Mouse (Mus musculus) liver, embryonic 15.5 days (tissue): Measurements from ENCODE around the gene Ano8. TPM values are rescaled to one million over a fixed set of nuclear protein-coding genes. Genes with fewer than 3 reads are reported as not detected.
"Not testable (repeated sequence)": the region's sequence is repeated elsewhere in the genome, so short reads cannot be mapped to it uniquely, and the experiment has no call there.

ENCODE experiments used
- ATAC-seq: fragments of 200-750 bp; cut with Nextera tagmentation; 2 replicates; pipeline ENCODE4 v1.8.0; 2017; ENCODE audit warnings: moderate number of reproducible peaks, mild to moderate bottlenecking, moderate library complexity; ENCODE audit not compliant: insufficient read depth
- H3K27ac ChIP-seq: fragments of 300-500 bp; sonication (generic); replicated peaks from 2 replicates; pipeline ENCODE4 v1.5.1; 2015; ENCODE audit warnings: mild to moderate bottlenecking, inconsistent platforms
- H3K27me3 ChIP-seq: fragments of 300-500 bp; sonication (generic); 2 replicates; pipeline ENCODE4 v1.6.1; 2015; ENCODE audit warnings: mild to moderate bottlenecking, inconsistent platforms
- H3K36me3 ChIP-seq: fragments of 300-500 bp; sonication (generic); replicated peaks from 2 replicates; pipeline ENCODE4 v1.6.1; 2015; ENCODE audit warnings: moderate library complexity, mild to moderate bottlenecking, inconsistent platforms
- H3K4me1 ChIP-seq: fragments of 300-500 bp; sonication (generic); replicated peaks from 2 replicates; pipeline ENCODE4 v1.6.1; 2015; ENCODE audit warnings: inconsistent platforms
- H3K4me2 ChIP-seq: fragments of 300-500 bp; sonication (generic); 2 replicates; pipeline ENCODE4 v1.6.1; 2015; ENCODE audit warnings: moderate library complexity, mild to moderate bottlenecking, inconsistent platforms
- H3K4me3 ChIP-seq: fragments of 300-500 bp; sonication (generic); replicated peaks from 2 replicates; pipeline ENCODE4 v1.5.1; 2015; ENCODE audit warnings: mild to moderate bottlenecking, inconsistent platforms
- H3K9ac ChIP-seq: fragments of 300-500 bp; sonication (generic); 2 replicates; pipeline ENCODE4 v1.6.1; 2015; ENCODE audit warnings: moderate library complexity, mild to moderate bottlenecking, inconsistent platforms
- H3K9me3 ChIP-seq: fragments of 300-500 bp; sonication (generic); replicated peaks from 2 replicates; pipeline ENCODE4 v1.6.1; 2016; ENCODE audit warnings: inconsistent platforms
- WGBS: fragments of 180-500 bp; shearing (Covaris S2); methylation state at CpG from one replicate; pipeline ENCODE4 v1.1.7; 2015; ENCODE audit warnings: mixed read lengths; ENCODE audit not compliant: insufficient replicate concordance; 5-methylcytosine and 5-hydroxymethylcytosine counted together
- polyA plus RNA-seq: library from polyadenylated mRNA; unstranded; fragments of >200 nt; fragmentation: Nextera tagmentation; extraction: Ambion mirVana; gene quantifications from 2 replicates; pipeline ENCODE4 v1.2.1, GENCODE M21; 2015

Gene Ano8
- polyA plus RNA-seq, 1 experiment from 2014 or later = 0.15 TPM

DNA sequence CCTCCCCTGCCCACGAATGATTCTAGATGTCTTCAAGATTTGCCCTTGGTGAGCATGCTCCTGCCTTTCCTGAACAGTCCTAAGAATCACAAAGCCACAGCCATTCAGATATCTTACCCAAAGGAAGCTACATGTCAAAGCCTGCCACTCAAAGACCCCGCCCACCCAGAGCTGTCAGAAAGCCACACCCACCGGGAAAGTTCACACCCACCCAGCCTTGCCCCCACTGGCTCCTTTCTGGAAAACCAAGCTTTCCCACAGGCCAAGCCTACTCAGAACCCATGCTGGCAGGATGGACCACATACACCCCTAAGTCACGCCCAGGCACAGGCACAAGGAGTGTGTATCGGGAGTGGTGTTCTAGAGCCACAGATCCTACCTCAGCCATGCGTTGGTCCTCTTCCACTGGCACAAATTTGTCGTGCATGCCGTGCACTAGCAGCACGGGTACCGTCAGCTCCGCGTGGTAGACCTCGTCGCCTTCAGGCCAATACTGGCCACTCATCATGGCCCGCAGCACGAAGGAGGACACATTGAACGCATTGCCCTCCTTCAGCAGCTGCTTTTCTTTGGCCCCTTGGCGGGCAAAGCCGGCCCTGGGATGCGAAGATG is 28.0 kb downstream of the Ano8 start:
- Histone ChIP-seq H3K36me3 (peaks cover 8% of the 10 kb centered on the region; the same call in 1 of the 2 replicates), H3K4me2 (no peak overlapping the region), H3K4me3 (no peak overlapping the region), H3K4me1 (peaks cover 15% of the 10 kb centered on the region), H3K27ac (no peak overlapping the region), H3K9ac (no peak overlapping the region), H3K27me3 (peaks cover 6% of the 10 kb centered on the region; the same call in 1 of the 2 replicates), H3K9me3 (no peaks in the 10 kb centered on the region)
- WGBS = 76% methylated on average over 20 of the region's 20 CpGs
- no peak for ATAC-seq

GRCm38 (mm10) chr8:71456906-71457305 is 28.9 kb downstream of the Ano8 start:
- 51% methylated on average over 22 of the region's 22 CpGs for WGBS
- H3K4me2 ChIP-seq = no peak overlapping the region
- H3K36me3 ChIP-seq = peaks cover 8% of the 10 kb centered on the region; the same call in 1 of the 2 replicates
- peaks cover 7% of the 10 kb centered on the region for H3K4me1 ChIP-seq
- no peaks in the 10 kb centered on the region for H3K9me3 ChIP-seq
- peaks cover 14% of the 10 kb centered on the region; the same call in 1 of the 2 replicates for H3K27me3 ChIP-seq
- no peak overlapping the region for H3K27ac ChIP-seq
- ATAC-seq = peak; percentile 60; the same call in 1 of the 2 replicates
- H3K9ac ChIP-seq = no peak overlapping the region
- no peak overlapping the region for H3K4me3 ChIP-seq

- no peak for ATAC-seq
- H3K4me1 ChIP-seq = peaks cover 6% of the 10 kb centered on the region
- no peak overlapping the region for H3K9ac ChIP-seq
- H3K27me3 ChIP-seq = peaks cover 14% of the 10 kb centered on the region; the same call in 1 of the 2 replicates
- no peak overlapping the region for H3K4me2 ChIP-seq
- H3K36me3 ChIP-seq = no peaks in the 10 kb centered on the region
- 63% methylated on average over 8 of the region's 8 CpGs for WGBS
- no peak overlapping the region for H3K4me3 ChIP-seq
- H3K27ac ChIP-seq = no peak overlapping the region
- no peaks in the 10 kb centered on the region for H3K9me3 ChIP-seq
Measured at GRCm38 (mm10) chr8:71454668-71455067, 31.1 kb downstream of the Ano8 start.

GRCm38 (mm10) chr8:71452669-71453068 is 33.1 kb downstream of the Ano8 start:
- WGBS = 56% methylated on average over 2 of the region's 2 CpGs
- no peak overlapping the region for H3K4me3 ChIP-seq
- no peaks in the 10 kb centered on the region for H3K36me3 ChIP-seq
- no peaks in the 10 kb centered on the region for H3K9me3 ChIP-seq
- H3K27ac ChIP-seq = no peak overlapping the region
- H3K4me2 ChIP-seq = no peak overlapping the region
- peaks cover 6% of the 10 kb centered on the region for H3K4me1 ChIP-seq
- ATAC-seq = no peak
- no peak overlapping the region for H3K9ac ChIP-seq
- peaks cover 14% of the 10 kb centered on the region; the same call in 1 of the 2 replicates for H3K27me3 ChIP-seq

- WGBS = 47% methylated on average over 11 of the region's 11 CpGs
- no peak overlapping the region for H3K27ac ChIP-seq
Measured at GRCm38 (mm10) chr8:71451777-71452176, 34.0 kb downstream of the Ano8 start.

GRCm38 (mm10) chr8:71451337-71451736 is 34.4 kb downstream of the Ano8 start:
- Histone ChIP-seq H3K36me3 (no peaks in the 10 kb centered on the region), H3K4me1 (no peaks in the 10 kb centered on the region), H3K4me2 (no peak overlapping the region), H3K9ac (no peak overlapping the region), H3K27ac (no peak overlapping the region), H3K27me3 (peaks cover 11% of the 10 kb centered on the region; the same call in 1 of the 2 replicates), H3K9me3 (no peaks in the 10 kb centered on the region), H3K4me3 (no peak overlapping the region)
- ATAC-seq = no peak
- WGBS = 68% methylated on average over 4 of the region's 4 CpGs

More at GRCm38 (mm10) chr8:71451777-71452176, 34.0 kb downstream of the Ano8 start:
- Histone ChIP-seq H3K9ac (no peak overlapping the region), H3K9me3 (no peaks in the 10 kb centered on the region), H3K27me3 (peaks cover 13% of the 10 kb centered on the region; the same call in 1 of the 2 replicates), H3K36me3 (no peaks in the 10 kb centered on the region), H3K4me1 (peaks cover 2% of the 10 kb centered on the region), H3K4me2 (no peak overlapping the region), H3K4me3 (no peak overlapping the region)
- ATAC-seq = no peak

DNA sequence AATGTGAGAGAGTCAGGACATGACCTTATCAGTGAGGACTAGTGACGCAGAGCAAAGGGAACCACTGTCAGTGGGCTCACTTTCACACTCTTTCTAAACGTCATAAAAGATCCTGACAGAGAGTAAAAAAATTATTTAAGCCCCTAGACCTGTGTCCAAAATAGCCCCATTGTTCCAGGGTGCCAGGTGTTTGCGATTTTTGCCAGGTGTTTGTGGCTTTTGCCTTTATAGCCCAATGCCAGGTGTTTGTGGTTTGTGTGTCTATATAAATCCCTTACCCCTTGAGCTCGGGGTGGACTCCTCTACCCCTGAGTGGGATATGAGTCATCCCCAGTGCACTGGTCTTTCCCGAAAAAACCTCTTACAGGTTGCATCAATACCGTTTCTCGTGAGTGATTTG is 40.7 kb downstream of the Ano8 start:
- Histone ChIP-seq H3K36me3 (no peaks in the 10 kb centered on the region), H3K9me3 (no peaks in the 10 kb centered on the region), H3K27me3 (peaks cover 8% of the 10 kb centered on the region), H3K9ac (no peak overlapping the region), H3K4me1 (no peaks in the 10 kb centered on the region), H3K4me3 (no peak overlapping the region), H3K27ac (no peak overlapping the region), H3K4me2 (no peak overlapping the region)
- WGBS = 60% methylated on average over 7 of the region's 7 CpGs
- no peak for ATAC-seq

GRCm38 (mm10) chr8:71441404-71441803 is 44.4 kb downstream of the Ano8 start:
- Histone ChIP-seq H3K4me2 (no peak overlapping the region), H3K27ac (no peak overlapping the region), H3K36me3 (no peaks in the 10 kb centered on the region), H3K4me3 (no peak overlapping the region), H3K9ac (no peak overlapping the region), H3K27me3 (peaks cover 12% of the 10 kb centered on the region), H3K9me3 (no peaks in the 10 kb centered on the region), H3K4me1 (no peaks in the 10 kb centered on the region)
- WGBS = 3% methylated on average over 7 of the region's 7 CpGs
- ATAC-seq = no peak

GRCm38 (mm10) chr8:71437041-71437440 is 48.7 kb downstream of the Ano8 start:
- ATAC-seq = no peak
- H3K9me3 ChIP-seq = no peaks in the 10 kb centered on the region
- no peak overlapping the region for H3K4me2 ChIP-seq
- no peak overlapping the region for H3K9ac ChIP-seq
- no peaks in the 10 kb centered on the region for H3K4me1 ChIP-seq
- peaks cover 6% of the 10 kb centered on the region for H3K27me3 ChIP-seq
- 43% methylated on average over 3 of the region's 3 CpGs for WGBS
- no peak overlapping the region for H3K4me3 ChIP-seq
- no peak overlapping the region for H3K27ac ChIP-seq
- no peaks in the 10 kb centered on the region for H3K36me3 ChIP-seq

GRCm38 (mm10) chr8:71432935-71433334 is 52.8 kb downstream of the Ano8 start:
- 63% methylated on average over 1 of the region's 1 CpGs for WGBS
- not testable (repeated sequence) for H3K4me2 ChIP-seq, H3K36me3 ChIP-seq, H3K9me3 ChIP-seq, H3K4me3 ChIP-seq, H3K27me3 ChIP-seq, H3K4me1 ChIP-seq, ATAC-seq, H3K9ac ChIP-seq, H3K27ac ChIP-seq
